Mouse (Mus musculus) thymus, postnatal 0 days (tissue): Measurements from ENCODE around the gene Srp54a. TPM values are rescaled to one million over a fixed set of nuclear protein-coding genes. Genes with fewer than 3 reads are reported as not detected.
"Not testable (repeated sequence)": the region's sequence is repeated elsewhere in the genome, so short reads cannot be mapped to it uniquely, and the experiment has no call there.

ENCODE experiments used
- DNase-seq: peaks from one replicate; pipeline ENCODE4 v3.0.0-alpha.2; 2015; ENCODE audit warnings: low spot score
- polyA plus RNA-seq: library from polyadenylated mRNA; unstranded; fragments of >200 nt; fragmentation: Nextera tagmentation; extraction: Ambion mirVana; gene quantifications from 2 replicates; pipeline ENCODE4 v1.2.1, GENCODE M21; 2015

Srp54a gene
- polyA plus RNA-seq, 1 experiment from 2014 or later = 144 TPM

DNA sequence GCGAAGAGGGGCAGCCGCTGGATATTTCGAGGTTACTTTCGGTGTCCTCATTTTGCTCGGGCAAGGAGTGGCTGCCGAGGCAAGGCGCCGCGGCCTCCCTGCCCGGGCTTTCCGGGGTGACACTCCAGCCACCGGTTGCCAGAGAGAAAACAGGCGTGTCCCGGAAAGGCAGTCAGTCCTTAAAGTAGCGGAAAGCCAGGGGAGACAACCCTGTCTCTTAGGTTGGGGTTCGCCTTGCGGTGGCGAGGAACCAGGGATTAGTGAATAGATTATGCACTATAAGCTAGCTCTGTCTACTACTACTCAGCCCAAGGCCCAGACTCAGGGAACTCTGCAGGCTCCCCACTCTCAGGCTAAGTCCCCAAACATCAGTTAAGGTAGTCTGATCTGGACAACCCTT lies 44.7 kb downstream of the Srp54a start:
- DNase-seq = not testable (repeated sequence)

DNA sequence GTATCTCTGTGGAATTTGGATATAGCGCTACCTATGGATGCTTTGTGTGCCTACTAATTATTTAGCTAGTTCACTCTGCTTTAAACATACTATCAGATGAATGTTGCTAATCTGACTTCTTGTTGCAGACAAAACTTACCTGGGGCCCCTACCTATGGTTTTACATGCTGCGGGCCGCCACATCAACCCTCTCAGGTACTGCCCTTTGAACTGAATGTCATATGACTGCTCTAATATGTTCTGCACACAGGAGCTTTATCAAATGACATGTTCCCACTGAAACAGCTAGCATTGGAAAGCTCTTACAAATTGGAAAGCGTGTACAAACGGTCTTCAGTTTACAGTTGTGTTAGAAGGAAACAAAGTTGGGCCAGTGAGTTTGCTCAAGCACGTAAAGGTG lies 55.5 kb downstream of the Srp54a start:
- DNase-seq = not testable (repeated sequence)

DNA sequence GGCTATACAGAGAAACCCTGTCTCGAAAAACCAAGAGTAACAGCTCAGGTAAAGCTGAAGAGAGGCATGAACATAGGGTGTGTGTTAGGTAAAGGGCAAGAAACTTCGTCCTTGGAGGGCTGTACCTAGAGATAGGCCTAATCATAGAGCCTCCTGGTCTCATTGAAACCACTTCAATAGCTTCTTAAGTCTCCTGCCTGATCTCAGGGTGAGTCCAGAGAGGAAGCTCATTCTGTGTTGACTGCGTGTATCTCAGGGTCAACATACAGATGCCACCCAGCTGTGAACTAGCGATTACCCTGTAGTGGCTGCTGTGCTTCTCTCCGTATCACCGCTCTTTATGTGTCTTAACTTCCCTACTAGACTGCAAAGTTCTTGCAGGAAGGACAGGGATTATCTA lies 57.8 kb downstream of the Srp54a start:
- DNase-seq = not testable (repeated sequence)

DNA sequence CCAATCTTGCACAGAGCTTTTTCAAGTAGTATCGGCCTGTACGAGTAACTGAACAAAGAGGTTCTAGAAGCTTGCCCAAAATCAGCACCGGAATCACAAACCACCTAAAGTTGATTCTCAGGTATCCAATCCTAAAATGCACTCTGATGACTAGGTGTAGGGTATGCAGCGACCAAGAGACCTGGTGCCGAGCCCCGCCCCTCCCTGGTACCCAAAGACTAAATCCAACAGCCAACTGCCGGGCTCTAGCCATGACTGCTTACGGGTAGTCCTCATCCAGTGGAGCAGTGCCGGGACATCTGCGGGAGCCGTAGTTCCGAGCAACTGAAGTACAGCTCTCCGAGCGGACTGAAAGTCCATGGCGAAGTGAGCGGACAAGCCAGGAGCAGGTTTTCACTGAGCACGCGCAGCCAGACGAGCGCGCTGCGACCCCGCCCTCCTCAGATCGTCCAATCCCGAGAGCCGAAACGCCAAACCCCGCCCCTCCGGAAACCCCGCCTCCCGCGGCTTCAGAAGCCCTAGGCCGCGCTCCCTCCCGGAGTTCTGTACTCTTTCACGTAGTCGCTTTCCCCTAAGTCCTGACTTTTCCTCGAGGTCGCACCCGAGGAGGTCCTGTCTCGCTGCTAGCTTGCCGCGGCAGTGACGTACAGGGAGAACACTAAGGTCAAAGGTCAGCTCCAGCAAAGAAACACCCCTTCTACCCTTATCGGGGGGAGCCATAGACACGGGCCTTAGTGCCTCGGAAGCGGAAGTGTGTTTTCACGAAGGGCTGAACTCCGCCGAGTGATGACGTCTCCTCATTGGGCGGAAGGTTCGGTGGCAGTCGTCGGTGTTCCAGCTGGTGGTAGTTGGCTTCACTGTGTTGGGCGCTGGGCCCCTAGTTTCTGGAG lies 74.7 kb downstream of the Srp54a start, which contains the start of gene Srp54b:
Gene Srp54b, plus strand, starts transcription at position 546 of the 890 bp plus-strand sequence.
- DNase-seq = not testable (repeated sequence)

DNA sequence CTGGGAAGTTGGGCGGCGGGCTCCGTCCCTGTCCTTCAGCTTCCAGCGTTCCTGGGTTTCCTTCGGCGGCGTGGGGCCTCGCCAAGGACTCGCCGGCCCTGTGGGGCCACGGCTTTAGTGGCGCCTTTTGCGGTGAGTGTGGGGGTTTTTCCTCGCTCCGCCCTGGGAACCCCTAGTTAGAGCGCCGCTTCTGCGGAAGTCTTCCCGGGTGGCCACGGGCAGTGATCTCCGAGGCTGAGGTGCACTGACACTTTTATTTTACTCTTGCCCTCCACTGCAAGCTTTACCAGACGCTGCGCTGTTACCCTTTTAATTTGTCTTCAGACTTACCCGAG lies 75.4 kb downstream of the Srp54a start:
- not testable (repeated sequence) for DNase-seq

Other genes starting within 250 kb of the Srp54a start
- gene Cfl2, start 217.4 kb upstream of the Srp54a start, polyA plus RNA-seq = 79.4 and 84.0 TPM in 2 replicates
- gene Gm20403, start 93.7 kb upstream of the Srp54a start, polyA plus RNA-seq = not detected in 2 replicates
- 33.2 and 35.5 TPM in 2 replicates for gene Baz1a, start 65.9 kb upstream of the Srp54a start, polyA plus RNA-seq
- gene 2700097O09Rik, start 152 bp upstream of the Srp54a start, polyA plus RNA-seq = 13.4 and 13.5 TPM in 2 replicates
- gene Fam177a, start 44.2 kb downstream of the Srp54a start, polyA plus RNA-seq = 20.9 and 25.9 TPM in 2 replicates
- gene Srp54b, start 74.8 kb downstream of the Srp54a start, polyA plus RNA-seq = 63.4 and 66.1 TPM in 2 replicates
- gene 1700047I17Rik2, start 119.3 kb downstream of the Srp54a start, polyA plus RNA-seq = not detected in 2 replicates
- 72.5 and 81.4 TPM in 2 replicates for gene Srp54c, start 149.9 kb downstream of the Srp54a start, polyA plus RNA-seq
- 16.0 and 16.2 TPM in 2 replicates for gene 1110008L16Rik, start 219.3 kb downstream of the Srp54a start, polyA plus RNA-seq
- 18.2 and 18.9 TPM in 2 replicates for gene Ppp2r3c, start 222.7 kb downstream of the Srp54a start, polyA plus RNA-seq